Mouse (Mus musculus) retina, embryonic 14.5 days (tissue): Measurements from ENCODE around the gene Dnajc6.

Experiments used
- DNase-seq: peaks from one replicate; pipeline ENCODE4 v3.0.0-alpha.2; 2015; ENCODE audit warnings: low spot score

The Dnajc6 gene

DNA sequence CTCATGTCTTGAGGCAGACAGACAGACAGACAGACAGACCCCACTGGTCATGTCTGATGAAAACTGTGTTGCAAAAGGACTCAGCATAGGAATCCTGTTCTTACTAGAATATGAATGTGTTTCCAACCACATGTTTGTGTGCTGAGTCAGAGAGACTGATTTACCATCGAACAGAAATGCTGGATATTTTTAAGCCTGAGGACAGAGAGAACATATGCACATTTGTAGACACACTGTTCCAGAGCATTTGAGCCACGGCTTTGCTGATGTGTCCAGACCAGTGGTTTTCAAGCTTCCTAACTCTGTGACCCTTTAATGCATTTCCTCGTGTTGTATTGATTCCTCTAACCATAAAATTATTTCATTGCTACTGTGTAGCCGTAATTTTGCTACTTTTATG is 146.8 kb downstream of the Dnajc6 start:
- DNase-seq: no peak

DNA sequence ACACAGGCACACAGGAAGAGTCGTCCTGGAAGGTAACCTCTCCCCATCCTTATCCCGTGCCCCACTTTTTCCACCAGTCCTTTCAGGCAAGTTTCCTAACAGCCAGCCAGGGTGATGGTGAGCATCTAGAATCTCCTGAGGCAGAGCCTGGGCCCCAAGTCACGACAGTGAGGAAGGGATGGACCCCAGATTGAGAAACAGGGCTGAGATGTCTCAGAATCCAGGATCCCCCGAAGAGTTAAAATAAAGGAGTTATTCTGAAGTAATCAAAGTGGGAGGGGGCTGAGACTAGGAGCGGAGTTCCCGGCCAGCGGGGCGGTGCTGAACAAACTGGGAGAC is 150.4 kb downstream of the Dnajc6 start:
- DNase-seq: no peak

DNA sequence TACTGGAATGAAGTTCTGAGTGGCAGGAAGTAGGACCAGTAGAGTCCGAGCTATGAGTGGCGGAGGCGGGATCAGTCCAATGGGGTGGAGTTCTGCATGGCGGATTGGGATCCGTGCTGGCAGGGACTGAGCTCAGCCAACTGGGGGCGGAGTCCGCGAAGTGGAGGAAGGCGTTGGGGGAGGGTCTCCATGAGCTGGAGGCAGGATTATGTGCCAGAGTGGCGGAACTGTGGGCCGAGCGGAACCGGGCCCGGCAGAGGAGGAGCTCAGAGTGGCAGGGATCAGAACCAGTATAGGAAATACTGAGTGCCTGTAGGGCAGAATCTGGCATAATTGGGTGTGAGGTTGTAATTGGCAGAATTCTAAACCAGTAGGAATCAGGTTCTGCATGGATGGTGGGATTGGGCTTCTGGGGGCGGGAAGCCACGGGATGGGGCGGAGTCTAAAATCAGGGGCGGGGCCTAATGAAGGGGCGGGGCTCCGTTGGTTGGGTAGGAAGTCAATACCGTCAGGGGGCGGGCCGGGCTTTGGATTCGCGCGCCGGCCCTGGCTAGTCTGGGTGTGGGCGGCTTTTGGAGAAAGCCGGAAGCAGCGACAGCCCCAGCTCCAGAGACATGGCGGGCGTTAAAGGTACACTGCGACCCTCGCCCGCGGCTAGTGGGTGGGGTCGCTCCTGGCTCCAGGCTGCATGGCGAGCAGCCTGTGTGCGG is 150.9 kb downstream of the Dnajc6 start, which contains the start of gene Leprot:
Leprot (plus strand) TSS at position 523 of the 710 bp plus-strand sequence.
- DNase-seq: peak; percentile 100

DNA sequence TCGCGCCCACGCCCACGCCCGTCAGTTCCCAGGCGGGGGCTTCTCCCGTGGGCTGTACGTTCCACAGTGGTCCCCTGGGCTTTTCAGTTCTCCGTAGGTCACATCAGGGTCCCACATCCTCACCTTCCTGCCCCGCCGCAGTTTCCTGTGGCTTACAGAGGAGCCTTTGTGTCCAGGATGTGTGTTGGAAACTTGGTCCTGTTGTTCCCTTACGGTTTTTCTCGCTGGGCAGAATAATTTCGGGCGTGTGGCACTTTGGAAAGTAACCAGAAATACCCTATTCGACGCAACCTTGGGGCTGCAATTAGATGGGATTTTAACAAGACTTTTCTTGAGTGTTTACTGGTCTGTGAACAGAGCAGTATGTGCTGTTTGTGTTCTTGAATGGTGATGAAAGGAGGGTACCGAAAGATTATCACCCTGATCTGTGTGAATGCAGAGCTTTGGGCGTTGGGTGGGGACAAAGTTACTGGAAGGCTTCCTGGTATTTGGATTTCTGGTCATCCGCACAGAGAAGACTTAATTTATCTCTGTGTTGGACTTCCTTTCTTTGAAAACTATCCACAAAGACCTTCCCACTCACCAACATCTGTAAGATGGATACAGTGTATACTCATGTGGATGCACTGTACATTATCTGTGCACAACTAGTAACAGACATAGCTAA is 151.7 kb downstream of the Dnajc6 start:
- no peak for DNase-seq

DNA sequence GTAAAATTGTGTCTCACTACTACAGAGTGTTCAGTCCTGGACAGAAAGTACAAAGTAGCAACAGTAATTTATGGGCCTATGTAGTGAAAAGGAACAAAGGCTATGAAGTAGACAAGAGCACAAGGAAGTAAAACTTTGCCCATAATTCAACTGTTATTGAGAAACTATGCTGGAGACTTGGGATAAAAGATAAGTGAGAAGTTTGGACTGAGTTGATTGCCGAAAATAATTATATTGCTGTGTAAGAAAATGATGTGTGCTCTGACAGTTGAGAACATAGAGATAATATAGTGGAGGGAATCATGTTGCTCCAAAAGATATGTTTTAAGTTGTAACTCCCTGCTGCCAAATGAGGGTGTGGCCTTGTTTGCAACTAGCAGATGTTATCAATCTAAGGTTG is 152.3 kb downstream of the Dnajc6 start:
- DNase-seq: no peak

DNA sequence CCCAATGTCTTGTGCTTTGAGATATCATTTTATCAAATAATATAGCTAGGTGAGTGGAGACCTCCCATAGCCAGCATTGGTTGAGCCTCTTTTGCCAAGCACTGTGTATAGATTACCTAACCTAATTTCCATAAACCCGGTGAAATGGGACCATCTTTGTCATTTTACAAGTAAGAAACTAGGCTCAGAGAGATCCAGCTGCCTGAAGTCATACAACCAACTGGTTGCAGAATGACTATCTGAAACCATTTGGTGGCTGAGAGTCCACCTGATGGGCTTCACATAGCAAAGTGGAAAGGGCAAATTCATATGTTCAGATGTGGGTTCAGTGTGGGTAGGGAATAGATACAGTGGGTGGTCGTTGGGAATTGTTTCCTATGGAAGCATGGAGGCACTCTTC is 154.5 kb downstream of the Dnajc6 start:
- DNase-seq: no peak

DNA sequence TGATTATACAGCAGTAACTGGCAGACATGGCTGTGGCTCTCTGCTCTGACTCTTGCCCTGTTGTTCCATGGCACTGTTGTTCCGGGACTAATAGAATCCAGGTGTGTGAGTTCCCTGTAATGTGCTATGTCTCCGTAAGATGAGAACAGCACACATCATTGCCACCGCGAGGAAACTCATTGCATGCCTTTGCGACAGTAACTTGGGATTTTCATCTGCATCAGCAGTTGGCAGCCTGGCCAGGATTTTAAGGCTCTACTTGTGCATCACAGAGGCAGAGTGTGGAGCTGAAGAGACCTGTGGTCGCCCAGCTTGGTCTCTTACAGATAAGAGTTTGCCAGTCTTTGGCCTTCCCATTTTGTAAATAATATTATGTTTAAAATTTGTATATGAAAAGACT is 157.8 kb downstream of the Dnajc6 start:
- no peak for DNase-seq

DNA sequence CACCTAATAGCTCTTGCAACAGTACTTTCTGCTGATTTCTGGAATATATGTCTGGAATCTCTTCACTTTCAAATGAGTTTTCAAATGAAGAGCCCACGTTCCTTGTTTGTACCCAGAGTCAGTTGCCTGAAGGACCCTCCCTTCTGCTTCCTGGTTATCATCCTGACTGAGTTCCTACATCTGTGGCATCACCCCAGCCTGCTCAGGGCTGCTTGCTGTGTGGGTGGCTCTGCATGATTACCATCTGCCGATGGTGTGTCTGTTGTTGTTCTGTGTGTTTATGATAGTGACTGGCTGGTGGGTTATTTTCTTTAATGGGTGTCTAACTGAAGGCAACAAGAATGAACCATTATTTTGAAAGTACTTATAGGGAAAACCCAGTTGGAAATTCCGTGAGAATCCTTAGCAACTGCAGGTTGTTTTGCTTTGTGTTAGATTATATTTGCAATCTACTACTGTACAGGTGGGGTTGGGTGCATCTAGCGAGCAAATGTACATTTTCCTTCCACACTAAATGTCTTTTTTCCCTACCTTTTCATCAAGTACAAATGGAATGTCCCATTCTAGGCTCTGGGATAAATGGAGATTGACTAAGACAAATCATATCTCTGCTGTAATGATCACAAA is 158.5 kb downstream of the Dnajc6 start:
- no peak for DNase-seq

DNA sequence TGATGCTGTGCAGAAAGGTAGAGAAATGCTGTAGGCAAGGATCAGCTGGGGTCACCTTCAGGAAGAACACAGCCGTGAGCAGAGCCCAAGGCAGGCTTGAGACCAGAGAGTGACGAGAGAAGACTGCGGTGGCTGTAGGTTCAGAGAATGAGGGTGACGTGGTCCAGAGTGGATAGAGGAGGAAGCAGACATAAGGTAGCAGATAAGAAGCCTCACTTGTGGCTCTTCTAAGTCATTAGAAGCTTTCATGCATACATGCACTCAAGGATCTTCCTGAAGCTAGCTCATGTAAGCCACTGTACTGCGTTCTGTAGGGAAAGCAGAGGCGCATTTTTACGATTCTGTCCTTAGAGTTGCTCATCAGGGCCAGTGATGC is 159.0 kb downstream of the Dnajc6 start:
- DNase-seq: no peak

DNA sequence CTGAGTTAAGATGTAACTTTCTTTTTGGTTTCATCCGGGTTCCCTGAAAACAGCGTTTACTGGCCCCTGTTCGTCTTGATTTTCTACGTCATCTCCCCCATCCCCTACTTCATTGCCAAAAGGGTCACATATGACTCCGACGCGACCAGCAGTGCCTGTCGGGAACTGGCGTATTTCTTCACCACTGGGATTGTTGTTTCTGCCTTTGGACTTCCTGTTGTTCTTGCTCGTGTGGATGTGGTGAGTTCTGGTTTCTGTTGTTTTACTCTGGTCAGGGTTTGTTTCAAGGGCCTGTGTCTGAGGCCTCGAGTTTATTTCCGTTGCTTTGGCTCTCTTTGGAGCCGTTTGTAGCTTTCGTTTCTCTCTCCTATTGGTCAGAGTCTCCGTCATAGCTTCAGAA is 159.6 kb downstream of the Dnajc6 start:
- DNase-seq: no peak

DNA sequence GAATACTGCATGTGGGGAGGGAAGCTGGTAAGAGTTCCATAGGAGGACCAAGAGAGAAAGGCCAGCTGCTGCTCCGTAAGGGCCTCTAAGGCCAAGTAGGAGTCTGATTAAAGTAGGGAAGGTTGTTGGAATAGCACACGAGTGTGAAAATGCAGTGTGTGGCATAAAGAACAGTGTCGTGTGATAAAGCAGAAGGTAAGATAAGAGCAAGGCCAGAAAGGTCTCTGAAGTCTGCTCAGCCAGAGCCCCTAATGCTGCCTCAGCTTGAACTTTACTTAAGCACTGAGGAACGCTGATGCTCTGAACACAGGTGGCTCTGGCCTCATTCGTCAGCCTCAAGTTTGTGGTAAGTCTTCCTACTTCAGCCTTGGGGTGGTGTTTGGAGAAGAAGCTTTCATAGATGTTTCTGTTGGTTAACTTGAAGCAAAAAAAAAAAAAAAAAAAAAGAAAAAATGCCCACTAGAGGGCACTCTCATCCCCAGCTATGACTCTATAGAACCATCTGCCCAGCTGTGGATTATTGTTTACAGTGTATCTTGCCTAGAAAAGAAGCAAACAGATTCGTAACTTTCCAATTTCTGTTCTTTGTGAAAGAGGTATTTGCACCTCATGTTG is 160.6 kb downstream of the Dnajc6 start:
- peak; percentile 72 for DNase-seq

DNA sequence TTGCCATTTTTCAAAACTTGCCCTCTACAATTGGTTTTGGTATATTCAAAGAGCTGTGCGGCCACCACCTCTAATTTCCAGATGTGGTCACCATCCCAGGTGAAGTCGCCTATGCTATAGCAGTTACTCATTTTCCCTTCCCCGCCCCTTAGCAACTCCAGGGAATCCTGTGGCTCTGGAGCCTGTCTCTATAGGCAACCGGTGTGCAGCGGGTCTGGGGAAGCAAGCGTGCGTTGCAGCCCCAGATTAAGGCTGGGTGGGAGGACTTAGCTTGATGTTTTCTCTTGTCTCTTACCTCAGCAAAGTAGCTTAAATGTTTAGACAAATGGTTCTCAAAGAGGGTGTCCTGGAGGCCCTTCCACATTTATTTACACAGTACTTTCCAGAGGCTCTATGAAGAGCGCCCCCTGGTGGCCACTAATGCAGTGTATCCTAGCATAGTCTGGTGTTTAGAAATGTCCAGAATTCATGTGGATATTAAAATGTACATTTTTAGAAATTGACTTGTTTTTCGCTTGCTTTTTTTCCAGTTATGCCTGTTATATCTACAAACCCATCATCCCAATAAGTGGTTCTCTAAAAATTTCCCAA is 167.8 kb downstream of the Dnajc6 start:
- peak; percentile 75 for DNase-seq

DNA sequence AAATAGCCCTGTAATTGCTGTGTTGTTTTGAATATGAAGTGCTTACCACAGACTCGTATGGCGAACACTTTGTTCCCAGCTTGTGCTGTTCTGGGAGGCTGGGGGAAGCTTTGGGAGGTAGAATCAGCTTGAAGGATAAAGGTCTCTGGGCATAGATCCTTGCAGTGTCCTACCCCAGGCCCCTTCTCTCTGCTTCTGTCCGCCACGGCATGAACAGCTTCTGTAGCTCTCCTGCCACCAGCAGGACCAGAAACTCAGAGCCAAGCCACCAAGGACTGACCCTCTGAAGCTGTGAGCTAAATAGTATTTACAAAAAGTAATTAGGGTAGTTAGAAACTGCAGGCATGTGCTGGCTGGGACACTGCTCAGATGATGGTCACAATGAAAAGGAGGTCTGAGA is 168.3 kb downstream of the Dnajc6 start:
- no peak for DNase-seq

DNA sequence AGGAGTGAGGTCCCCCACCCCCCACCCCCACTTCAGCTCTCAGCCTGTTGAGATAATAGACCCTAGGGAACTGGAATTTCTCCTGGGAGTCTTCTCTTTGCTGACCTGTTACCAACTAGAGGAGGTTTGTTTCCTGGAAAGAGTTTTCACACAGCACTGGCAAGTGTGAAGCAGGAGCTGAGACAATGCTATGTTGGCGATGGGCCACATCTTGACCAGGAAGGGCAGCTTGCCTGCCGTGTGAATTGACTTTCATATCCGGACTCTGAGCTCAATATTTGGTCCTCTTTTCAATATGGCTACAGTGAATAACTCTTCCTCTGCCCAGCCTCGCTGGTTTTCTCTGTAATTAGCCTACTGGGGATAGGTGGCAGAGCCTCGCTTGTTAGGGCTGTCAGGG is 172.7 kb downstream of the Dnajc6 start:
- DNase-seq: no peak

DNA sequence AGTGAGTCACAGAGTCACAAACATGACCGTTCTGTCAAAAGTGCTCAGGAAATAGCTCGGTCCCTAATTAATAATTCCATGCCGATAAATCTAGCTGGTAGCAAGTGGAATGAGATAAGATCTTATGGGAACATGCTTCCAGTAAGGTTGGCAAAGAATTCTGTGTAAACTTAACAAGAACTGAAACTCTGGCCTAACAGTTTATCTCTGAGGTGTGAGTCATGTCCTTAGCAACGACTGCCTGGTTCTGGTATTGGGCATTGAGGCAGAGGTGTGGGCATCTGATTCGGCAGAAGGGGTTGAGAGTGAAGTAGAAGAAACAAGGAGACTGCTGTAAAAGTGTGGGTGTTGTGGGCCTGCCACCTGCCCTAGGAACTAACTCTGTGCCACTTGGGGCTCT is 173.4 kb downstream of the Dnajc6 start:
- DNase-seq: no peak

DNA sequence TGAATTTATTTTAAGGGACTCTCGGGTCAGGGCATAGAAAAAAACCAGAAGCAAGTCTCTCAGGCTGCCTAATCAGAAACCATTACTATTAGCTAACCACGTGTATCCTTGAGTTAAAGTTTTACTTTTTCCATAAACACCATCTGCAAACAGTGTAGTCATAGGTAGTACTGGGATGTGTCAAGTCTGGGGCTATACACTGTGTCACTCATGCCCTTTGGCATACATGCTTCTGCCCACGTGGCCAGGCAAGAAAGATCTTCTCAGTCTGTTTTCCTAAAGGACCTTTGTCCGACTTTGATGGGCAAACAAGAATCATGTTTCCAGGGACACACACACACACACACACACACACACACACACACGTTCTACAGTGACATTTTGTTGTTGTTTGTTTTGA is 178.3 kb downstream of the Dnajc6 start:
- no peak for DNase-seq

DNA sequence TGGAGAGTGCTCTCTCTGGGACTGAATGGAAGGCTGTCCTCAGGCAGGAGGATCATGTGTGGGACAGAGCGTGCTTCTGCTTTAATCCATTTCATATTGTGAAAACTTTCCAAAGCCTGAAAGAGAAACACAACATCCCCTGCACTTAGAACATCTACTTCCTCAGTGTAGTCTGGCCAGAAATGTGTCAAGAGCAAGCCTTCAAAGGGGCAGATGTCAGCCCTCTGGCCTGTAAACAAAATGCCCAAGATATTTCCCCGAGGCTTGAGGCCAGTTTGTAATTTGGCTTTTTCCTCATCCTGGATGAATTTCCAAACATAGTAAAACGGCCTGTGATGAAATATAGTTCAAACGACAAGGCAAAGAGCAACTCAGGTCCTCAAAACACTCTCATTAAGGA is 179.3 kb downstream of the Dnajc6 start:
- no peak for DNase-seq

DNA sequence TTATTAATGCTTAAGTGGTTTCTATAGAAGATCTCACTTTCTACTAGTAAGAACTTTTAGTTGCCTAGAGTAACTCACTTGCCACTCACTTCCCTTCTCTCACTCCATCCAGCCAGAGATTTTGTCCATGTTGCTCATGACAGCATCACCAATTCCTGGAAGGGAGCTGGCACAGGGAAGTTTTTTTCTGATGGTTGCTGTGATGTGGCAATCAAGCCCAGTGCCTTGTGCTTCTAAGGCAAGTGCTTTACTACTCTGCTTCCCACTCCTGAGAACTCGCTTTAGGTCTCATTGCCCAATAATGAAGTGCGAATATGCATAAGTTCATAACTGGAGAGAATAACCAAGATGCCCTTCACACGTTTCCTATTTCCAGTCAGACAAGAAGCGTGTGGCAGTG is 186.2 kb downstream of the Dnajc6 start:
- DNase-seq: no peak

DNA sequence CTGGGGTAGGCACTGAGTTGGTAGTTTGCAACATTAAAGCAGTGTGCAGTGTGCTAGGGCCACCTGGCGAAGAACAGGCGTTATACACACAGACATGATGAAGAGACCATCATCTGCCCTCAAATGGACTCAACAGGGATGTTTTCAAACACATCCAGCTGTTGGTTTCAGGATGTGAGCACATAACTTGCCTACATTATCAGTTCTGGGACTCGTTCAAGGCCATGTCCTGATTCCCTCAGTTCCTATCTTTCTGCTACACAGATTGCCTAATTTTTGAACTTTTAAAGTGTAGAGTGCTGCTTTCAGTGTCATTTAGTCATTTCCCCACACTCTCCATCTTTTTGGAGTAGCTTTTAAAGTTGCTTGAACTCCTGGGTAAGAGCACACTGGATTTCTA is 186.6 kb downstream of the Dnajc6 start:
- DNase-seq: no peak

DNA sequence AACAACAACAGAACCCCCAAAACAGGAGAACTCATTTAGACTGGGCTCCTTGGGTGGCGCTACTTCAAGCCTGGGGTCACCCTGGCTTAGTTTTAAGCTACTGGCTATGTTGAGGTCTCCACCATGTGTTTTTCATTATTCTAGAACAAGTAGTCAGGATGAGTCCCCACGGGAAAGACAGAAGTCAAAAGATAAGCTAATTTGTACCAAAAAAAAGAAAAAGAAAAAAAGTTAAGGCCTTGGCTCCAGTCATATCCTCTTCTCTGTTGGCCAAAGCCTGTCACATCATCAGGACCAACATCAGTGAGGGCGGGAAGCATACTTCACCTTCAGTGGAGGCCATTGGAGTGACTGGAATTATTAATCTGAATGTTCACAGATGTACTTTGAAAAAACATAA is 188.4 kb downstream of the Dnajc6 start:
- DNase-seq: no peak

DNA sequence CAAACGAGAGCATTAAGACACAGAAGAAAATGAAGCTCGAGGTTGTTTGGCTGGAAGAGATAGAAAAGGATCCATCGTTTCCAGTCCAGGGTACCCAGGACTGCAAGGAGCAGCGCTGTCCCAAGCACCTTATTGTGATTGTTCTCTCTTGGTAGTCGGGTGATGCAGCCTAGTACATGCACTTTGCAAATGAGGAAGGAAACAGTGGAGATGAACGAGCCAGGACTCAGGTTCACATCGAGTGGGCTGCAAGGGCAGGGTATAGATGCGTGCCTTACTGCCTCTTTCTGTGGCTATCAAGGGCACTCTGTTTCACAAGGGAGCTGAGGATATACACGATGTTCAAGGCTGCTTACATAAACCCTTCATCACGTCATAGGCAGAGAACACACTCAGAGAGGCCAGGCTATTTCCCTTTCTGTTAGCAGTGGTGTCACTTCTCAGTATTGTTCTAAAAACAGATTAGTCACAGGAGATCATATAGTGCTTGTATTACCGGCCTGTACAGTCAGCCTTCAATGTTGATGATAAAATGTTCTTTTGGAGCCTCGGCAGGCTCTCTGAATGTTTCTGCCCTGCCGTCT is 189.9 kb downstream of the Dnajc6 start:
- DNase-seq: no peak

DNA sequence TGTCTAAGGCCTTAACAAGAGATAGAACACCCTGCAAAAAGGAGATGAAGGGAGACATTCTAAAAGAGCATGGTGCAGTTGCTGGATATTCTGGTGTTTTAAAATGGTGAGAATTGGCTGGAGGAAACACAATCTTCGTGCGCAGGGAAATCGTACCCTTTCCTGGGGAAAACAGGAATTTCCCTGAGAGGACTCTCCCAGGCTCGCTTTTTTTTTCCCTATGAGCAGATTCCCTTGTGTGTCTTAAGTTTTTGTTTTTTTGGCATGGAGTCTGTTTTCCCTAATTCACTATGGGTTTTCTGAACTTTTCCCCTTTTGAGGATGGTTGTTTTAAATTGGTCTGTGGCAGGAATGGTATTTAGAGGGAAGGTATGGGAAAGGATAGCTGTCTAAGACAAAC is 192.8 kb downstream of the Dnajc6 start:
- DNase-seq: no peak

DNA sequence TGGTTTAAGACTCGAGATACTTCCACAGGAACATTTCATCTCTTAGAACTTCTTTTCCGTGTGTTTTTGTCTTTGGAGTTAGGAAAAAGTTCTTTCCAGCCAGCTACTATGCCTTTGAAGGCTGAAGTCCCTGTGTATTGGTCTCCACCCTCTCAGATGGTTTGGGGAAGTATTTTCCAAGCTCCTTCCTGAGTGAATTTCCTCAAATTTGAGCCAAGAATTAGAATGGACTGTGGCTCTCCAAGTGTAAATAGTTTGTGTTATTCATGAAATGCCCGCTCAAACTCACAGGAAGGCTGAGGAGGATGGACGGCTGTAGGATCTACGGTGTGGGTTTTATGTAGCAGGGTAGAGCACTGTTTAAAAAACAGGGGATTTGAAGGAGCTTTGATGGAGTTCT is 193.2 kb downstream of the Dnajc6 start:
- no peak for DNase-seq
